Mouse (Mus musculus) stomach, postnatal 0 days (tissue): ENCODE results near the gene Mrpl55.

Experiments used
- CTCF ChIP-seq: IDR thresholded peaks from 2 replicates; pipeline ENCODE4 v1.5.1; 2016; ENCODE audit warnings: antibody characterized with exemption, low read depth, mild to moderate bottlenecking, moderate library complexity
- EP300 ChIP-seq: optimal IDR thresholded peaks from 2 replicates; pipeline ENCODE3; 2016; ENCODE audit warnings: antibody characterized with exemption

DNA sequence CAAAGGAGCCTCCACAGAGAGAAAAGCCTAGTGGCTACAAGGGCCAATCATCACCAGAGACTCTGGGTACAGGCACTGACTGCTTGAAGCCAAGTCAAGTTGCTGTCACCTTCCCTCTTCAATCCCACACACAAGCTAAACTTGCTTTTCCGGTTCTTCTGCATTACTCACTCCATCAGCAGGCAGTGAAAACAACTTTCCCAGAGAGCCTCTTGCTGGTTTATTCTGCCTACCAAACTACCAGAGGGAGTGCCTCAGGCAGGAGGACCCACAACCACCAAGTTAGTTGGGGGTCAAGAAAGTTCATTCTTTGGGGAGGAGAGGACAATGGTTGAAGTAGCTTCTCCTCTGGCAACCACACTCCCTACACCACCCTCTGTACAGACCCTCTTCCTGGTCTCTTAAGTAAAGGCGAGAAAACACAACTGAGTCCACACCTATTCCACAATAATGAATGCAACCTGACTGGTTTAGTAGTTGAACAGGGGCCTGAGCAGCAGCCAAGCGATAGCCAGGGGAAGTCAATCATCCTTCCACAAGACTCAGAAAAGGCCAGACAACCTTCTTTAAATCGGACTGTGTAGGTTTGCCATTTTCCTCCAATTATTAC lies 16.2 kb downstream of the Mrpl55 start:
- TF ChIP-seq CTCF (no peak), EP300 (peak; percentile 33)
